In the genomic region with DNA sequence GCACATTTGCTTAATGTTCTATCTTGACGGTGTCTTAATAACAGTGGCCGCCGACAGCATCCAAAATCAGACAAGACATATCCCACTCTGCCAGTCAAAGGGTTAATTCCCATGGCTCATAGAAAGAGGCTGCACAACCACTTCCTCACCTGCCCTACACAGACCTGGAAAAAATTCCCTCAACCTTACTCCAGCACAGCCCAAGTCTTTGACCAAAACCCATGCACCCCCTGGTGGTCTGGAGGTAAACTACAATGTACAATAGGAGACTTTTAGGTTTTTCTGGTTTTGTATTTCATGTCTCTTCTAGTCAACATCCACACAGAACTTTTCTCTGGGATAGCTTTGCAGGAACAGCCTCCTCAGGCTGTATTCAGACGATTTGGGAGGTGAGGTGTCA, we compare ENCODE assay signal across 8 mouse cellular contexts. TPM values are rescaled to one million over a fixed set of nuclear protein-coding genes. Genes with fewer than 3 reads are reported as not detected.
DNase-seq lines count a peak whose midpoint lies in the region; ATAC-seq lines count a peak whose summit lies in the region.

No protein-coding gene starts in this region.

- ATAC-seq in kidney, embryonic 16.5 days (ENCODE audit: low FRiP score, low TSS enrichment) = no peak
- peak; percentile 65; the same call in 1 of the 2 replicates for ATAC-seq in limb, embryonic 12.5 days (ENCODE audit: insufficient number of reproducible peaks, insufficient read depth, low FRiP score, low TSS enrichment, low read depth)

- intact Hi-C loops in heart, postnatal 14 days (cut with DNase I) = loop anchor here (1.0 to 10.0 kb wide), 3 partner anchors 94 to 680 kb away; no protein-coding TSS in a partner anchor

- no peaks in the 10 kb centered on the region for H3K4me1 ChIP-seq in kidney, embryonic 16.5 days (ENCODE audit: insufficient read depth, low read length)
- peaks cover 4% of the 10 kb centered on the region for H3K4me1 ChIP-seq in limb, embryonic 12.5 days (replicated peaks)

- no peak overlapping the region for H3K4me3 ChIP-seq in kidney, embryonic 16.5 days (ENCODE audit: low read length)
- no peak overlapping the region for H3K4me3 ChIP-seq in limb, embryonic 12.5 days (replicated peaks)

- no peak overlapping the region for H3K9ac ChIP-seq in kidney, embryonic 16.5 days (replicated peaks; ENCODE audit: low read length)
- H3K9ac ChIP-seq in limb, embryonic 12.5 days (replicated peaks) = no peak overlapping the region

- H3K4me2 ChIP-seq in kidney, embryonic 16.5 days (replicated peaks; ENCODE audit: low read depth, low read length) = no peak overlapping the region
- H3K4me2 ChIP-seq in limb, embryonic 12.5 days = no peak overlapping the region

- no peaks in the 10 kb centered on the region for H3K36me3 ChIP-seq in kidney, embryonic 16.5 days (ENCODE audit: insufficient read depth, low read length)
- no peaks in the 10 kb centered on the region for H3K36me3 ChIP-seq in limb, embryonic 12.5 days

- 76% methylated on average over 4 of the region's 4 CpGs for WGBS in kidney, embryonic 16.5 days
- 82% methylated on average over 4 of the region's 4 CpGs for WGBS in limb, embryonic 12.5 days

- no peaks in the 10 kb centered on the region for H3K27me3 ChIP-seq in kidney, embryonic 16.5 days (ENCODE audit: insufficient read depth, low read length)
- H3K27me3 ChIP-seq in limb, embryonic 12.5 days = no peaks in the 10 kb centered on the region

- no peaks in the 10 kb centered on the region for H3K9me3 ChIP-seq in kidney, embryonic 16.5 days (ENCODE audit: low read length)
- H3K9me3 ChIP-seq in limb, embryonic 12.5 days = no peaks in the 10 kb centered on the region; the same call in 1 of the 2 replicates

- DNase-seq in kidney, adult 18-20 months = peak; percentile 59
- peak; percentile 32 for DNase-seq in Muller cell, postnatal 12 days (ENCODE audit: inconsistent ontology term)
- peak; percentile 61 to 81 for DNase-seq in cerebellum, postnatal 14 days
- DNase-seq in heart, postnatal 14 days = peak; percentile 70 to 81
- DNase-seq in natural killer cell, adult 2 months (ENCODE audit: low spot score in 2 of 2) = peak; percentile 10 to 59
- DNase-seq in thymus, postnatal 4 days = peak; percentile 75

- no peak overlapping the region for H3K27ac ChIP-seq in kidney, embryonic 16.5 days (ENCODE audit: low read length)
- peak overlapping the region; percentile 66; the same call in 1 of the 2 replicates for H3K27ac ChIP-seq in limb, embryonic 12.5 days

RNA-seq across cellular contexts. Expression of gene Zfr, which starts 32.8 kb away (rescaled TPM):
- polyA plus RNA-seq in kidney, embryonic 16.5 days (2015; fragmentation: Nextera tagmentation; extraction: Ambion mirVana) = 101 and 108 TPM in 2 replicates
- total RNA-seq in heart, postnatal 14 days (2021) = 10 to 100 TPM; 83.0 to 89.6 TPM
- 113 and 121 TPM in 2 replicates for polyA plus RNA-seq in limb, embryonic 12.5 days (2016; fragmentation: Nextera tagmentation; extraction: Ambion mirVana)
